Mouse (Mus musculus): ENCODE measurements at regions not wholly inside any gene's neighbourhood (a gene's known extent, or its start where the extent isn't known, plus 50 kb on each side); places are given as distances from the start of the nearest gene placed in this dataset.

DNA sequence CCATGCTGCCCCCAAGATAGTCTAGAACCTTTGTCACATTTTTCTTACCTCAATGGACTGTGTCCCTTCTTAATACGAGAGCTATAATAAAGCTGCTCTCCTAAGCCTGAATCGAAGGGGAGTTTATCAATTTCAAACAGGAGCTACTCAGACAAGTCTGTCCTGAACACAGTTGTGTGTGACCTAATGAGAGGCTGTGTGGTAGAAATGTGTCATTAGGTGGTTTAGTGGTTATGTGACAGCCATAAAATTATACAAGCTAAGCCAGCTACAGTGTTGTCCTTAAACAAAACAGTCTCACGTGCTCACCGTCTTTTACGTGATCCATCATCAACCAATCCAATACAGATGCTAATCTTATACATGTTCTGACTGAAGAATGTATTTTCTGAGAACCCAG, 114.5 kb upstream of the Jun start:
- H3K9me3 ChIP-seq (replicated peaks; ENCODE audit: control insufficient read depth, low read length, poor library complexity, severe bottlenecking), result no peaks in the 10 kb centered on the region
- ATAC-seq, result no peak
- no peak overlapping the region for H3K9ac ChIP-seq (ENCODE audit: low read depth, low read length)
- no peak overlapping the region for H3K4me2 ChIP-seq (ENCODE audit: low read length)
- H3K27ac ChIP-seq (ENCODE audit: low read length), result no peak overlapping the region
- 74% methylated on average over 5 of the region's 5 CpGs for WGBS
- H3K4me3 ChIP-seq (ENCODE audit: low read depth, low read length), result no peak overlapping the region
- no peaks in the 10 kb centered on the region; the same call in 1 of the 2 replicates for H3K4me1 ChIP-seq (ENCODE audit: control insufficient read depth, insufficient read depth, low read length)
- no peaks in the 10 kb centered on the region for H3K36me3 ChIP-seq (ENCODE audit: control insufficient read depth, insufficient read depth, low read length)
- H3K27me3 ChIP-seq (ENCODE audit: control insufficient read depth, insufficient read depth, low read depth, low read length), result no peaks in the 10 kb centered on the region

DNA sequence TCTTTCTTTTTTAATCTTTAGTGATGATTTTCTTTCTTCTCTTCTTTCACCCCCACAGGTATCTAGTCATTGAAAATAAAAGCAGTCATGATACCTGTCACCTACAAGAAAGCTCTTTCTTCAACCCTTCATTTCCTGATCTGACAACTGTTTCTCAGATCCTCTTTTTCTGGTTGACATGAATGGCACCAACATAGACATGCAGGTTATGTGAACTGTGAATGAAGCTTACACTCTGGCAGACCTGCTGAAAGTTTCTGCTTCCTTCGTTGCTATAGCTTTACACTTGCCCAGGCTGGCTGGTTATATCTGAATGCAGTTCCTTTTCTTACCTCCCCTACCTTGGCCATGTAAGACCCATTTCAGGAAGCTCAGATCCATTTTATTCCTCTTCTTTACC, 115.2 kb upstream of the Jun start:
- Histone ChIP-seq H3K27me3 (ENCODE audit: control insufficient read depth, insufficient read depth, low read depth, low read length) (no peaks in the 10 kb centered on the region), H3K27ac (ENCODE audit: low read length) (no peak overlapping the region), H3K36me3 (ENCODE audit: control insufficient read depth, insufficient read depth, low read length) (no peaks in the 10 kb centered on the region), H3K9ac (ENCODE audit: low read depth, low read length) (no peak overlapping the region), H3K9me3 (replicated peaks; ENCODE audit: control insufficient read depth, low read length, poor library complexity, severe bottlenecking) (no peaks in the 10 kb centered on the region), H3K4me2 (ENCODE audit: low read length) (no peak overlapping the region), H3K4me1 (ENCODE audit: control insufficient read depth, insufficient read depth, low read length) (no peaks in the 10 kb centered on the region), H3K4me3 (ENCODE audit: low read depth, low read length) (no peak overlapping the region)
- 91% methylated on average over 1 of the region's 1 CpGs for WGBS
- ATAC-seq, result no peak

DNA sequence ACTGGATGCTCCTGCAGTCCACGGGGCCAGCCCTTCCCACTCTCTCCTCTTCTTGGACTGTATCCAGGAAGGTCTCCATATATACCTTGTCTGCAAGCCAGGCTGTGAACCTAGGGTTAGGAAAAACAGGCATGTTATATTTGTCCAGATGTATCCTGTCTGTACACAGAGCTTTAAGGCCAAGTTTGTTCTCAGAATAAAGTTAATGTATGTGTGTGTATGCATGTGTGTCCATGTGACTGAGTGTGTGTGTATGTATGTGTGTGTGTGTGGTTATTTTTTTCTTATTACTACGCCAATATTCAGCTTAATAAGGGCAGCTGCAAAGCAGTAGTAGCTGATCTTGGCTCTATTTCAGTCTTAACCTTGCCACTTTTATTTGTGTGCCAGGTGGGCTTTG, 117.7 kb upstream of the Jun start:
- Histone ChIP-seq H3K27me3 (ENCODE audit: control insufficient read depth, insufficient read depth, low read depth, low read length) (no peaks in the 10 kb centered on the region), H3K9me3 (replicated peaks; ENCODE audit: control insufficient read depth, low read length, poor library complexity, severe bottlenecking) (no peaks in the 10 kb centered on the region), H3K4me3 (ENCODE audit: low read depth, low read length) (no peak overlapping the region), H3K4me2 (ENCODE audit: low read length) (no peak overlapping the region), H3K27ac (ENCODE audit: low read length) (no peak overlapping the region), H3K4me1 (ENCODE audit: control insufficient read depth, insufficient read depth, low read length) (no peaks in the 10 kb centered on the region), H3K36me3 (ENCODE audit: control insufficient read depth, insufficient read depth, low read length) (no peaks in the 10 kb centered on the region), H3K9ac (ENCODE audit: low read depth, low read length) (no peak overlapping the region)
- no peak for ATAC-seq
- 74% methylated on average over 2 of the region's 2 CpGs for WGBS

DNA sequence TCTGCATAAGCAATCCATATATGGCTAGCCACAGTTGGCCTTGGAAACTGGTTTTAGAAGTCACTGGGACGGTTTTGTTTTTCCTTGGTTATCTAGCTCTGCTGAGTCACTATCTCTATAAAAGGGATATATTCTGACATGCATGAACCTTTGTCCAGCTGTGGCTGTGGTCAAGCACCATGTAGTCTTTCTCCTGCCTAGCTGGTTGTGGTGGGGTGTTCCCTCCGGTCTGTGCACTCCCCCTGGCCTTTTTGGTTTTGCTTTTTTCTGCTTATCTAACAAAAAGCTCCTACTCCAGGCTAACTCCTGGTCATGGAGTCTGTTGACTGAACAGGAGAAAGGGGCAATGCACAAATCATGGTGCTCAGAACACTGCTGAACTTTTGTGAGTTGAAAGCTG, 125.7 kb upstream of the Jun start:
- 88% methylated on average over 2 of the region's 2 CpGs for WGBS

DNA sequence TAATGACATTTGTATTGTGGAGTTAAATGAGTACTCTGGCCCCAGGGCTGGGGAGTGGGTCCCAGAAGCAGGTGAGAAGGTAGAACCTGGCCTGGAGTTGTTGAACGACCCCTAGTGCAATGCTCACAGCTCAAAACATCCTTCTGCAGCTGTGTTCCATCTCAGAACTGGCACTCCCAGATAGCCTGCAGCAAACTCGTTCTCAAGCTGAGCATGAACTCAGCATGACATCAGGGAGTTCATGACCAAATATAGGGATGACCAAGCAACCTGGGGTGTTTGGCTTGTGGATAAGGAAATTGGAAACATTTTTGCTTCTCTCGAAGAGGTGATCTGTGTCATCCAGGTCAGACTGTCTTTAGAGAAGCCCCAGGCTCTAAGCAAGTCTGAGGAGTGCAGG, 126.4 kb upstream of the Jun start:
- no peaks in the 10 kb centered on the region for H3K4me1 ChIP-seq (ENCODE audit: control insufficient read depth, insufficient read depth, low read length)
- WGBS, result 73% methylated on average over 3 of the region's 3 CpGs
- H3K9ac ChIP-seq (ENCODE audit: low read depth, low read length), result no peak overlapping the region
- ATAC-seq, result no peak
- no peaks in the 10 kb centered on the region for H3K9me3 ChIP-seq (replicated peaks; ENCODE audit: control insufficient read depth, low read length, poor library complexity, severe bottlenecking)
- no peak overlapping the region for H3K4me3 ChIP-seq (ENCODE audit: low read depth, low read length)
- no peak overlapping the region for H3K27ac ChIP-seq (ENCODE audit: low read length)
- H3K27me3 ChIP-seq (ENCODE audit: control insufficient read depth, insufficient read depth, low read depth, low read length), result no peaks in the 10 kb centered on the region
- no peaks in the 10 kb centered on the region for H3K36me3 ChIP-seq (ENCODE audit: control insufficient read depth, insufficient read depth, low read length)
- H3K4me2 ChIP-seq (ENCODE audit: low read length), result no peak overlapping the region

More for the DNA sequence above, 125.7 kb upstream of the Jun start:
- Histone ChIP-seq H3K27me3 (ENCODE audit: control insufficient read depth, insufficient read depth, low read depth, low read length) (no peaks in the 10 kb centered on the region), H3K9me3 (replicated peaks; ENCODE audit: control insufficient read depth, low read length, poor library complexity, severe bottlenecking) (no peaks in the 10 kb centered on the region), H3K9ac (ENCODE audit: low read depth, low read length) (no peak overlapping the region), H3K36me3 (ENCODE audit: control insufficient read depth, insufficient read depth, low read length) (no peaks in the 10 kb centered on the region), H3K4me3 (ENCODE audit: low read depth, low read length) (no peak overlapping the region), H3K27ac (ENCODE audit: low read length) (no peak overlapping the region), H3K4me2 (ENCODE audit: low read length) (no peak overlapping the region), H3K4me1 (ENCODE audit: control insufficient read depth, insufficient read depth, low read length) (no peaks in the 10 kb centered on the region)
- no peak for ATAC-seq

DNA sequence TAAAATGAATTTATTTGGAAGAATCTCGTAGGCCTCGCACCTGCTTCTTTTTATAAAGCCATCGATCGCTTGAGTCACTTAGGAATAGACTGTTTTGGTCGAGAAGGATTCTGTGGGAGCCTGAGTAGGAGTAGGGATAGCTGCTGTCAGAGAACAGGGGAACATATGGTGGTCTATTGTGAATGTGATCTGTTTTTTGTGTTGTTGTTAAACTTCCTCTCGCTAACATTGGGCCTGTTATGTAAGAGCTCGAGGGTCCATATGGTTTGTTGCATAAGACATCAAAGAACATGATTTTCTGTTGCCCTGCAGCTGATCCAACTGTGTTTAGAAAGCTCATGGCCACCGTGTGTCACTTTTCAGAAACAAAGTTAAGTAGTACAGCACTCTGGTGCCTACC, 126.9 kb upstream of the Jun start:
- Histone ChIP-seq H3K4me3 (ENCODE audit: low read depth, low read length) (no peak overlapping the region), H3K4me1 (ENCODE audit: control insufficient read depth, insufficient read depth, low read length) (no peaks in the 10 kb centered on the region), H3K9ac (ENCODE audit: low read depth, low read length) (no peak overlapping the region), H3K27ac (ENCODE audit: low read length) (no peak overlapping the region), H3K27me3 (ENCODE audit: control insufficient read depth, insufficient read depth, low read depth, low read length) (no peaks in the 10 kb centered on the region), H3K4me2 (ENCODE audit: low read length) (no peak overlapping the region), H3K36me3 (ENCODE audit: control insufficient read depth, insufficient read depth, low read length) (no peaks in the 10 kb centered on the region), H3K9me3 (replicated peaks; ENCODE audit: control insufficient read depth, low read length, poor library complexity, severe bottlenecking) (no peaks in the 10 kb centered on the region)
- no peak for ATAC-seq
- WGBS, result 63% methylated on average over 8 of the region's 8 CpGs

DNA sequence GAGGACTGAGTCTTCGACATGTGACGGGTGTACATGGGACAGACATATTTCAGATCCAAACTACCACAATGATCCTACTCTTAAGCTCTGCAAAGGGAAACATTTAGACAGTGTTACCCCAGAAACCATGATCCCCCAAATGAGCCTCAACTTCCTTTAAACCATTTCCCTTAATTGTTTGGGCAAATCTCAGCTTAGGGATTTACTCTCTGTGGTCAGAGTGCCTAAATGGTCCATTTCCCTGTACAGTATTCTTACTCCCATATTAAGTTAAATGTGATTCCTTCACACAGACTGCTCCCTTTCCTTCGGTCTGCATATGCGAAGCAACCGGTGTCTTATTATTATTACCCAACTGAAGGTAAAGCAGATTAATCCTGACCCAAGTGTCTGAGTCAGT, 128.4 kb upstream of the Jun start:
- Histone ChIP-seq H3K36me3 (ENCODE audit: control insufficient read depth, insufficient read depth, low read length) (no peaks in the 10 kb centered on the region), H3K4me1 (ENCODE audit: control insufficient read depth, insufficient read depth, low read length) (no peaks in the 10 kb centered on the region), H3K27ac (ENCODE audit: low read length) (no peak overlapping the region), H3K9me3 (replicated peaks; ENCODE audit: control insufficient read depth, low read length, poor library complexity, severe bottlenecking) (no peaks in the 10 kb centered on the region), H3K27me3 (ENCODE audit: control insufficient read depth, insufficient read depth, low read depth, low read length) (no peaks in the 10 kb centered on the region), H3K4me3 (ENCODE audit: low read depth, low read length) (no peak overlapping the region), H3K4me2 (ENCODE audit: low read length) (no peak overlapping the region), H3K9ac (ENCODE audit: low read depth, low read length) (no peak overlapping the region)
- ATAC-seq, result no peak
- 97% methylated on average over 5 of the region's 5 CpGs for WGBS

DNA sequence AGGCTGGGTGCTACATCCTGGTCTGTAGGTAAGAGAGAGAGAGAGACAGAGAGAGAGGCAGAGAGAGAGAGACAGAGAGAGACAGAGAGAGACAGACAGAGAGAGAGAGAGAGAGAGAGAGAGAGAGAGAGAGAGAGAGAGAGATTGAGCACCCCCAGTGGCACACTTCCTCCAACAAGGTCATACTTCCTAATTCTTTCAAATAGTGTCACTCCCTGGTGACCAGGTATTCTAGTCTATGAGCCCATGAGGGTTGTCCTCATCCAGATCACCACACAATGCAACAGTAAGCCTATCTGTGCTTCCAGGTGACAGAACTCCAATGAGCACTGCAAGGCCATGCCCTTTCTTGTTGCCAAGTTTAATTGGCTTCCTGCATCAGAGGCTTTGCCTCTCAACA, 129.0 kb upstream of the Jun start:
- Histone ChIP-seq H3K4me1 (ENCODE audit: control insufficient read depth, insufficient read depth, low read length) (no peaks in the 10 kb centered on the region), H3K27me3 (ENCODE audit: control insufficient read depth, insufficient read depth, low read depth, low read length) (no peaks in the 10 kb centered on the region), H3K4me2 (ENCODE audit: low read length) (no peak overlapping the region), H3K9ac (ENCODE audit: low read depth, low read length) (no peak overlapping the region), H3K4me3 (ENCODE audit: low read depth, low read length) (no peak overlapping the region), H3K36me3 (ENCODE audit: control insufficient read depth, insufficient read depth, low read length) (no peaks in the 10 kb centered on the region), H3K9me3 (replicated peaks; ENCODE audit: control insufficient read depth, low read length, poor library complexity, severe bottlenecking) (no peaks in the 10 kb centered on the region), H3K27ac (ENCODE audit: low read length) (no peak overlapping the region)
- ATAC-seq, result no peak

DNA sequence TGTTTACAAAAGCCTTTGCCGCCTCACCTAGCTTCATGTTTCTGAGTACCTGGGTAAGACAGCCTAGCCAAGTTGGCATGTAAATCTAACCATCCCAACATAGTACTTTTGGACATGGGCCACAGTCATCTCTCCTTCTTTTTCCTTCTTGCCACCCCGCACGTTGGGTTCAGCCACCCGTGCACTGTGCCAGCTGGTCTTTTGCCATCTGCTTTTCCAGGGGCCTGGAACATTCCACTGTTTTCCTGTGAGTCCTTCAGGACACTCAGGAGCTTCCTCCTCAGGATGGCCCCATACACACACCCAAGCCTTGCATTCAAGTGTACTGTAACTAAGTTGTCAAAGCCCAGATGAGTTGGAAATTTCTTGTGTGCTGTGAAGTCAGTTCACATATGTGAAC, 132.2 kb upstream of the Jun start:
- no peak for ATAC-seq
- H3K4me3 ChIP-seq (ENCODE audit: low read depth, low read length), result no peak overlapping the region
- no peaks in the 10 kb centered on the region for H3K4me1 ChIP-seq (ENCODE audit: control insufficient read depth, insufficient read depth, low read length)
- no peak overlapping the region for H3K4me2 ChIP-seq (ENCODE audit: low read length)
- H3K9me3 ChIP-seq (replicated peaks; ENCODE audit: control insufficient read depth, low read length, poor library complexity, severe bottlenecking), result no peaks in the 10 kb centered on the region
- H3K9ac ChIP-seq (ENCODE audit: low read depth, low read length), result no peak overlapping the region
- no peaks in the 10 kb centered on the region for H3K36me3 ChIP-seq (ENCODE audit: control insufficient read depth, insufficient read depth, low read length)
- 83% methylated on average over 4 of the region's 4 CpGs for WGBS
- H3K27ac ChIP-seq (ENCODE audit: low read length), result no peak overlapping the region
- no peaks in the 10 kb centered on the region for H3K27me3 ChIP-seq (ENCODE audit: control insufficient read depth, insufficient read depth, low read depth, low read length)
